Mouse (Mus musculus) heart, postnatal 0 days (tissue): Measurements from ENCODE around the gene Plekhd1.
A peak's percentile ranks its signal among the peaks of the same experiment; 100 is the strongest.

Source experiments
- CTCF ChIP-seq: IDR thresholded peaks from 2 replicates; pipeline ENCODE4 v1.5.1; 2016; ENCODE audit warnings: antibody characterized with exemption, control low read depth, low read depth
- EP300 ChIP-seq: IDR thresholded peaks from 2 replicates; pipeline ENCODE4 v1.6.1; 2016; ENCODE audit warnings: antibody characterized with exemption, low read depth

DNA sequence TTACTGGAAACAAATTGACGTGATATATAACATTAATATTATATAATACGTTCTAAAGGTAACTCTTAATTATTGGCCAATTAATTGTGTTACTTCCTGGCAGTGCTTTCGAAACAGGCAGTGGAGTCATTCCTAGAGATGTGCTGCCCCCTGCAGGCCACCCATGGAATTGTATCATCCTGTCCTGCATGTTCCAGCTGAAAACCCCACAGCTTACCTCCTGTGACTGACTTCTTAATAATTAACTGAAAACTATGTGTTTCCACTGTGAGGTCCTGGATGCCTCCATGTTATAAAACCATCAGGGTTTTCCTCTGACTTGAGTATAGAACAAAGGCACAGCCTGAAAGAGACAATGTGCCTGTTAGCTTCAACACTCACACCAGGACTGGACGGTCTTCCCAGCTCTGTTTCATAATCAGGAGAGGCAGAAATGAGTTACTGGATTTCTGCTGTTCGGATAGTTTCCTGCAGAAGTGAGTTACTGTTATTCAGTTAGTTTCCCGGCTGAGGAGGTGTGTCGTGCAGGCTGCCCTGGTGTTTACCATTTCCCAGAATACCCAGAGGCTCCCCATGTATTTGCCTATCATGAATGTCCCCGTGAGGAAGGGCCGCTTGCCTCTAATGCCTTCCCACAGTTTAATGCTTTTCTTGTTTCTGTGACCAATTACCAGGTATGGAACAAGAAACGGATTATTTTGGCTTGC, 32.6 kb downstream of the Plekhd1 start:
- peak; percentile 82 for TF ChIP-seq CTCF
- TF ChIP-seq EP300: no peak
